Mouse (Mus musculus) testis, adult 2 months (tissue): ENCODE measurements around the gene Gm49721.
"Not testable (repeated sequence)": the region's sequence is repeated elsewhere in the genome, so short reads cannot be mapped to it uniquely, and the experiment has no call there.

Experiments used
- CTCF ChIP-seq: fragments of 200-500 bp; IDR thresholded peaks from 2 replicates; pipeline ENCODE4 v1.5.1; 2012; ENCODE audit warnings: low read depth, mild to moderate bottlenecking, inconsistent platforms, low read length, moderate library complexity; ENCODE audit not compliant: control insufficient read depth, insufficient read depth, insufficient replicate concordance
- POLR2A ChIP-seq: fragments of 200-500 bp; IDR thresholded peaks from 2 replicates; pipeline ENCODE4 v1.6.1; 2012; ENCODE audit warnings: low read depth, mild to moderate bottlenecking, inconsistent platforms, low read length, moderate library complexity; ENCODE audit not compliant: control insufficient read depth

DNA sequence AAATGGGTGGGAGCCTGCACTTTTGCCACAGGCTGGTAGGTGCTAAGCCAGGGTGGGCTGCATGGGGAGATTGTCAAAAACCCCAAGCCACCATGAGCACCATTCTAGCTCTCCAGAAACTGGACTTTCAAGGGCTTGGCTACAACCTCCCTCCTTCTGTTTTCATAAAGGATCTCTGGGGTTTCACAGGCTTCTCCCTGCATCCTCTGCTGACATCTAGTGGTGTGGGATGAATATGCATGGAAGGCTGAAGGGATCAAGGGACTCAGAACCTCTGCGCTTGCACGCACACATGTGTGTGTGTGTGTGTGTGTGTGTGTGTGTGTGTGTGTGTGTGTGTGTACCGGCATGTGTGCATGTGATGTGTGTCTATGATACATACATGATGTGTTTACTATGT lies 95.8 kb downstream of the Gm49721 start:
- not testable (repeated sequence) for TF ChIP-seq CTCF, POLR2A
